ENCODE assay signal across 31 mouse cellular contexts in genomic region chr9:32368812-32369211, GRCm38 (mm10). TPM values are rescaled to one million over a fixed set of nuclear protein-coding genes. Genes with fewer than 3 reads are reported as not detected.
A peak's percentile ranks its signal among the peaks of the same experiment; 100 is the strongest.
DNase-seq lines count a peak whose midpoint lies in the region; ATAC-seq and TF ChIP-seq lines count a peak whose summit lies in the region.
"Had no signal": no experiment of that assay in that cellular context is flagged by ENCODE, and none has a peak within 500 bp of the region (broad histone marks: within the 10 kb centered on the region; RNA-seq: fewer than 3 reads in every experiment).

No protein-coding gene starts in this region.

- no peaks in the 10 kb centered on the region for H3K4me1 ChIP-seq in heart, embryonic 10.5 days
- peaks cover 12% of the 10 kb centered on the region for H3K4me1 ChIP-seq in neural tube, embryonic 13.5 days (replicated peaks)
- no peaks in the 10 kb centered on the region for H3K4me1 ChIP-seq in neural tube, embryonic 15.5 days
- H3K4me1 ChIP-seq: embryonic facial prominence, embryonic 15.5 days; forebrain, embryonic 15.5 days; heart, embryonic 13.5 days; limb, embryonic 15.5 days; lung, embryonic 15.5 days had no signal

- H3K36me3 ChIP-seq in heart, embryonic 10.5 days: no peaks in the 10 kb centered on the region
- no peaks in the 10 kb centered on the region for H3K36me3 ChIP-seq in neural tube, embryonic 13.5 days
- H3K36me3 ChIP-seq in neural tube, embryonic 15.5 days: no peaks in the 10 kb centered on the region
- H3K36me3 ChIP-seq: embryonic facial prominence, embryonic 15.5 days; forebrain, embryonic 15.5 days; heart, embryonic 13.5 days; hindbrain, embryonic 12.5 days; limb, embryonic 15.5 days; lung, embryonic 15.5 days had no signal

- H3K9me3 ChIP-seq in heart, embryonic 10.5 days: 0 out of 2 replicates have a peak, but pooled peaks cover 2% of the 10 kb centered on the region
- H3K9me3 ChIP-seq in neural tube, embryonic 13.5 days: no peaks in the 10 kb centered on the region
- no peaks in the 10 kb centered on the region for H3K9me3 ChIP-seq in neural tube, embryonic 15.5 days (replicated peaks)
- H3K9me3 ChIP-seq: embryonic facial prominence, embryonic 15.5 days; forebrain, embryonic 15.5 days; heart, embryonic 13.5 days; hindbrain, embryonic 12.5 days; limb, embryonic 15.5 days; lung, embryonic 15.5 days had no signal

- no peak overlapping the region for H3K4me3 ChIP-seq in heart, embryonic 10.5 days
- no peak overlapping the region for H3K4me3 ChIP-seq in neural tube, embryonic 13.5 days
- H3K4me3 ChIP-seq in neural tube, embryonic 15.5 days (replicated peaks): no peak overlapping the region
- no peak overlapping the region for H3K4me3 ChIP-seq in layer of hippocampus, adult 2 months
- H3K4me3 ChIP-seq: embryonic facial prominence, embryonic 15.5 days; forebrain, embryonic 15.5 days; heart, embryonic 13.5 days; hindbrain, embryonic 12.5 days; left cerebral cortex, adult 2 months; limb, embryonic 15.5 days; lung, embryonic 15.5 days had no signal

- H3K27me3 ChIP-seq in heart, embryonic 10.5 days (ENCODE audit: insufficient read depth, poor library complexity, severe bottlenecking): no peaks in the 10 kb centered on the region
- no peaks in the 10 kb centered on the region for H3K27me3 ChIP-seq in neural tube, embryonic 13.5 days
- H3K27me3 ChIP-seq in neural tube, embryonic 15.5 days (replicated peaks): no peaks in the 10 kb centered on the region
- H3K27me3 ChIP-seq: forebrain, embryonic 15.5 days; heart, embryonic 13.5 days; hindbrain, embryonic 12.5 days; lung, embryonic 15.5 days had no signal

- ATAC-seq in neural tube, embryonic 13.5 days (ENCODE audit: low read depth): peak; percentile 32; the same call in 1 of the 2 replicates
- no peak for ATAC-seq in neural tube, embryonic 15.5 days (ENCODE audit: low FRiP score)
- ATAC-seq: forebrain, embryonic 15.5 days; midbrain, embryonic 16.5 days had no signal

- 43% methylated on average over 2 of the region's 2 CpGs for WGBS in heart, embryonic 10.5 days
- 25% methylated on average over 2 of the region's 2 CpGs for WGBS in neural tube, embryonic 13.5 days
- WGBS in neural tube, embryonic 15.5 days: 24% methylated on average over 2 of the region's 2 CpGs

- peak; percentile 55 for DNase-seq in heart, adult 11 months
- no peak for DNase-seq in heart, embryonic 10.5 days (ENCODE audit: low spot score)
- peak; percentile 69 to 75 for DNase-seq in kidney, adult 8-10 months
- peak; percentile 56 to 68 for DNase-seq in kidney, postnatal 4 days
- no peak for DNase-seq in urinary bladder, postnatal 25 days (ENCODE audit: low spot score)
- DNase-seq in layer of hippocampus, adult 2 months (ENCODE audit: low spot score in 2 of 2): no peak
- DNase-seq: B cell, adult 2 months; cerebellum, adult 11-12 months; cerebellum, postnatal 14 days; embryo, embryonic 11 days; gastrocnemius, postnatal 14 days; heart, adult 18-20 months; heart, postnatal 14 days; left cerebral cortex, postnatal 4 days; lung, postnatal 4 days; thymus, adult 18-20 months; thymus, postnatal 36 days had no signal

- H3K27ac ChIP-seq in heart, embryonic 10.5 days: no peak overlapping the region
- no peak overlapping the region for H3K27ac ChIP-seq in neural tube, embryonic 13.5 days (replicated peaks)
- H3K27ac ChIP-seq in neural tube, embryonic 15.5 days (replicated peaks): no peak overlapping the region
- no peak overlapping the region for H3K27ac ChIP-seq in layer of hippocampus, adult 2 months
- H3K27ac ChIP-seq: embryonic facial prominence, embryonic 15.5 days; forebrain, embryonic 15.5 days; heart, embryonic 13.5 days; hindbrain, embryonic 12.5 days; left cerebral cortex, adult 2 months; limb, embryonic 15.5 days; liver, embryonic 14.5 days; lung, embryonic 15.5 days had no signal

- H3K9ac ChIP-seq in neural tube, embryonic 13.5 days: no peak overlapping the region
- no peak overlapping the region for H3K9ac ChIP-seq in neural tube, embryonic 15.5 days (replicated peaks)
- H3K9ac ChIP-seq: embryonic facial prominence, embryonic 15.5 days; forebrain, embryonic 15.5 days; heart, embryonic 13.5 days; hindbrain, embryonic 12.5 days; limb, embryonic 15.5 days; liver, embryonic 14.5 days; lung, embryonic 15.5 days had no signal

- no peak overlapping the region for H3K4me2 ChIP-seq in neural tube, embryonic 13.5 days
- H3K4me2 ChIP-seq in neural tube, embryonic 15.5 days: no peak overlapping the region
- H3K4me2 ChIP-seq: embryonic facial prominence, embryonic 15.5 days; forebrain, embryonic 15.5 days; heart, embryonic 13.5 days; hindbrain, embryonic 12.5 days; limb, embryonic 15.5 days; lung, embryonic 15.5 days had no signal

- TF ChIP-seq CTCF in layer of hippocampus, adult 2 months (conservative IDR thresholded peaks at IDR 0.05): no peak

RNA-seq across cellular contexts. Expression of gene Kcnj1, which starts 3.5 kb away (rescaled TPM):
- polyA plus RNA-seq in heart, embryonic 10.5 days (2016; fragmentation: Nextera tagmentation; extraction: Ambion mirVana): not detected in 2 replicates
- not detected in 2 replicates for polyA plus RNA-seq in neural tube, embryonic 13.5 days (2015; fragmentation: Nextera tagmentation; extraction: Ambion mirVana)
- not detected in 2 replicates for polyA plus RNA-seq in neural tube, embryonic 15.5 days (2015; fragmentation: Nextera tagmentation; extraction: Ambion mirVana)
- not detected for total RNA-seq in layer of hippocampus, adult 2 months (2021)
- total RNA-seq: adrenal gland, postnatal 36 days; gastrocnemius, postnatal 14 days; heart, adult 18-20 months; heart, postnatal 14 days; layer of hippocampus, postnatal 10 days; left cerebral cortex, adult 2 months; left cerebral cortex, postnatal 4 days had no signal
- polyA plus RNA-seq: forebrain, embryonic 15.5 days; heart, embryonic 13.5 days; hindbrain, embryonic 12.5 days; limb, embryonic 15.5 days; liver, embryonic 14.5 days; lung, embryonic 15.5 days; midbrain, embryonic 16.5 days; stomach, embryonic 16.5 days had no signal

RNA-seq across cellular contexts. Expression of gene Kcnj5, which starts 24.7 kb away (rescaled TPM):
- polyA plus RNA-seq in heart, embryonic 10.5 days (2016; fragmentation: Nextera tagmentation; extraction: Ambion mirVana): 24.1 and 40.0 TPM in 2 replicates
- 0.13 and 0.28 TPM in 2 replicates for polyA plus RNA-seq in neural tube, embryonic 13.5 days (2015; fragmentation: Nextera tagmentation; extraction: Ambion mirVana)
- polyA plus RNA-seq in neural tube, embryonic 15.5 days (2015; fragmentation: Nextera tagmentation; extraction: Ambion mirVana): 0.19 and 0.22 TPM in 2 replicates
- total RNA-seq in layer of hippocampus, adult 2 months (2021): under 1 TPM; 0.25 to 0.36 TPM
- total RNA-seq: gastrocnemius, postnatal 14 days had no signal

Comparison
In these comparisons a context has a peak if more than half of its experiments do, and no peak if none do; other contexts are left out.
1. DNase-seq: peak in heart, adult 11 months (single experiment), kidney, adult 8-10 months (2 of 2) and kidney, postnatal 4 days (2 of 2); none in heart, embryonic 10.5 days (single experiment), urinary bladder, postnatal 25 days (single experiment) and layer of hippocampus, adult 2 months (0 of 2).
2. RNA of gene Kcnj5, which starts 24.7 kb away (polyA plus RNA-seq): 24.1 to 40.0 TPM in heart, embryonic 10.5 days; 0.19 to 0.22 TPM in neural tube, embryonic 15.5 days and 0.13 to 0.28 TPM in neural tube, embryonic 13.5 days; every median in the first group is over 10 times any median in the second.